Mouse (Mus musculus) kidney, embryonic 16.5 days (tissue): ENCODE results near the gene Hormad1. TPM values are rescaled to one million over a fixed set of nuclear protein-coding genes. Genes with fewer than 3 reads are reported as not detected.

Experiments used
- ATAC-seq: fragments of 200-750 bp; cut with Nextera tagmentation; 2 replicates; pipeline ENCODE4 v1.8.0; 2017; ENCODE audit warnings: moderate TSS enrichment; ENCODE audit not compliant: low FRiP score, low TSS enrichment
- H3K27ac ChIP-seq: fragments of 300-500 bp; sonication (generic); 2 replicates; pipeline ENCODE4 v1.5.1; 2014; ENCODE audit warnings: low read length
- H3K27me3 ChIP-seq: fragments of 300-500 bp; sonication (generic); 2 replicates; pipeline ENCODE4 v1.6.1; 2014; ENCODE audit warnings: low read length, control low read depth, mixed read lengths; ENCODE audit not compliant: insufficient read depth
- H3K36me3 ChIP-seq: fragments of 300-500 bp; sonication (generic); 2 replicates; pipeline ENCODE4 v1.6.1; 2014; ENCODE audit warnings: low read length, control low read depth, mixed read lengths; ENCODE audit not compliant: insufficient read depth
- H3K4me1 ChIP-seq: fragments of 300-500 bp; sonication (generic); 2 replicates; pipeline ENCODE4 v1.6.1; 2014; ENCODE audit warnings: low read length, control low read depth, mixed read lengths; ENCODE audit not compliant: insufficient read depth
- H3K4me2 ChIP-seq: fragments of 300-500 bp; sonication (generic); replicated peaks from 2 replicates; pipeline ENCODE4 v1.6.1; 2014; ENCODE audit warnings: low read depth, low read length
- H3K4me3 ChIP-seq: fragments of 300-500 bp; sonication (generic); 2 replicates; pipeline ENCODE4 v1.5.1; 2014; ENCODE audit warnings: mild to moderate bottlenecking, low read length
- H3K9ac ChIP-seq: fragments of 300-500 bp; sonication (generic); replicated peaks from 2 replicates; pipeline ENCODE4 v1.6.1; 2014; ENCODE audit warnings: low read length
- H3K9me3 ChIP-seq: fragments of 300-500 bp; sonication (generic); 2 replicates; pipeline ENCODE4 v1.6.1; 2016; ENCODE audit warnings: low read length, control low read depth
- WGBS: fragments of 180-500 bp; shearing (Covaris S2); extraction: QIAGEN DNeasy Blood & Tissue Kit; methylation state at CpG from one replicate; pipeline ENCODE4 v1.1.7; 2014; 5-methylcytosine and 5-hydroxymethylcytosine counted together
- polyA plus RNA-seq: library from polyadenylated mRNA; unstranded; fragments of >200 nt; fragmentation: Nextera tagmentation; extraction: Ambion mirVana; gene quantifications from 2 replicates; pipeline ENCODE4 v1.2.1, GENCODE M21; 2015

Hormad1 gene
- 0.17 TPM in 1 of 2 replicates, not detected in the other for polyA plus RNA-seq

GRCm38 (mm10) chr3:95559437-95559836 lies at the start of gene Hormad1:
TSS of gene Hormad1 (plus strand) at chr3:95559677.
- no peaks in the 10 kb centered on the region for H3K36me3 ChIP-seq
- no peak within 1 kb of the TSS for H3K9ac ChIP-seq
- H3K27ac ChIP-seq: no peak within 1 kb of the TSS
- 93% methylated on average over 27 of the region's 27 CpGs for WGBS
- no peaks in the 10 kb centered on the region for H3K4me1 ChIP-seq
- H3K27me3 ChIP-seq: no peaks in the 10 kb centered on the region
- H3K9me3 ChIP-seq: no peaks in the 10 kb centered on the region
- H3K4me3 ChIP-seq: no peak within 1 kb of the TSS
- ATAC-seq: no peak
- H3K4me2 ChIP-seq: no peak within 1 kb of the TSS

- H3K9ac ChIP-seq: no peak overlapping the region
- H3K36me3 ChIP-seq: 0 out of 2 replicates have a peak, but pooled peaks cover 6% of the 10 kb centered on the region
- no peaks in the 10 kb centered on the region for H3K9me3 ChIP-seq
- H3K27ac ChIP-seq: no peak overlapping the region
- H3K4me3 ChIP-seq: no peak overlapping the region
- no peaks in the 10 kb centered on the region for H3K4me1 ChIP-seq
- ATAC-seq: no peak
- WGBS: 71% methylated on average over 9 of the region's 9 CpGs
- no peaks in the 10 kb centered on the region for H3K27me3 ChIP-seq
- H3K4me2 ChIP-seq: no peak overlapping the region
Observed at GRCm38 (mm10) chr3:95511611-95512180, 47.8 kb upstream of the Hormad1 start.

DNA sequence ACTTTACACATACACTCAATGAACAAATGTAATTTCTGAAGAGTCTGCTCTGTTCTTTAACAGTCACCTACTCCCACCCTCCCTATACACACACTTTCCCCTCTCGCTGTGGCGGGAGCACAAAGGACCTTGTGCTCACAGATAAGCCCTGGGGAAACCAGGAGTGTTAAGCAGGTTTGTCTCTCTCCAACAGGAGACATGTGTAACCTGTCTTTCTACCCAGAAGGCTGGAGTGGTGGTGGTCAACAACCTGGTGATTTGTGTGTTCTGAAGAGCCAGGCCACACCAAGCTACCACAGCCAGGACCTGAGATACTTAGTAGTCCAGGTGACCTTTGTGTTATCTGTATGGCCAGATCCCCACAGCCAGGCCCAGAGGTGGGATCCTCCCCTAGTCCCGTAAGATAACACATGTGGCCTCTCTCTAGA lies 42.8 kb upstream of the Hormad1 start:
- Histone ChIP-seq H3K4me1 (no peaks in the 10 kb centered on the region), H3K4me2 (no peak overlapping the region), H3K4me3 (no peak overlapping the region), H3K27ac (no peak overlapping the region), H3K27me3 (no peaks in the 10 kb centered on the region), H3K36me3 (no peaks in the 10 kb centered on the region), H3K9me3 (no peaks in the 10 kb centered on the region), H3K9ac (no peak overlapping the region)
- 88% methylated on average over 3 of the region's 3 CpGs for WGBS
- ATAC-seq: no peak

DNA sequence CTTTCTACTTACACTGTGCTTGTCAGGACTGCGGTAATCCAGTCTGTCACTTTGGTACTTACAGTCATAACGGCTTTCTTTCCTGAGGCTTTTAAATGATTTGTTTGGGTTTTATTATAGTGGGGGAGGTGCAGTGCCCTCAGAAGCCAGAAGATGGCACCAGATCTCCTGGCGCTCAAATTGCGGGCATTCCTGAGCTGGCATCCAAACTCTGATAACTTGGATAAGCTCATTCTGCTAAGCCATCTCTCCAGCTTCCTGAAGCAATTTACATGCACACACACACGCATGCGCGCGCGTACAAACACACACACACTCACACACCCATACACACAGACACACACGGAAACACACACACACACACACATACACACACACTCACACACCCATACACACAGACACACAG lies 42.0 kb upstream of the Hormad1 start:
- Histone ChIP-seq H3K36me3 (no peaks in the 10 kb centered on the region), H3K4me1 (no peaks in the 10 kb centered on the region), H3K9me3 (no peaks in the 10 kb centered on the region), H3K9ac (no peak overlapping the region), H3K27ac (no peak overlapping the region), H3K27me3 (no peaks in the 10 kb centered on the region), H3K4me3 (no peak overlapping the region), H3K4me2 (no peak overlapping the region)
- peak; percentile 46 for ATAC-seq
- WGBS: 23% methylated on average over 10 of the region's 10 CpGs

DNA sequence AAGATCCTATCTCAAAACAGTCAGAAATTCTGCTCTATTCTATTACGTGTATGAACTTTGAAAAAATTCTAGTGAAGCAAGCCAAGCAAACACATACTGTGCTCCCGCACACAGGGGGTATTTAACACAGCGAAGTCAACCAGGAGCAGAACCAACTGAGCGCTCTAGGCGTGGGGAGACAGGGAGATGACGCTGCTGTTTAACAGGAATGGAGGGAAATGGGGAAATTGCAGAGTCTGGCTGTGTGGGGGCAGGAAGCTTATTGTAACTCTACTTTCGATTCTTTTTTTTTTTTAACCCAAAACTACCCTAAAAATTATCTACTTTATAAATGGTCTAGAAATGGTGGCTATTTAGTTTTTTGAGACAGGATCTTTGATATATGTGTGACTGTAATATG lies 40.6 kb upstream of the Hormad1 start:
- Histone ChIP-seq H3K9ac (no peak overlapping the region), H3K27ac (no peak overlapping the region), H3K4me1 (no peaks in the 10 kb centered on the region), H3K36me3 (no peaks in the 10 kb centered on the region), H3K27me3 (no peaks in the 10 kb centered on the region), H3K9me3 (no peaks in the 10 kb centered on the region), H3K4me3 (no peak overlapping the region), H3K4me2 (no peak overlapping the region)
- 82% methylated on average over 7 of the region's 7 CpGs for WGBS
- ATAC-seq: no peak

DNA sequence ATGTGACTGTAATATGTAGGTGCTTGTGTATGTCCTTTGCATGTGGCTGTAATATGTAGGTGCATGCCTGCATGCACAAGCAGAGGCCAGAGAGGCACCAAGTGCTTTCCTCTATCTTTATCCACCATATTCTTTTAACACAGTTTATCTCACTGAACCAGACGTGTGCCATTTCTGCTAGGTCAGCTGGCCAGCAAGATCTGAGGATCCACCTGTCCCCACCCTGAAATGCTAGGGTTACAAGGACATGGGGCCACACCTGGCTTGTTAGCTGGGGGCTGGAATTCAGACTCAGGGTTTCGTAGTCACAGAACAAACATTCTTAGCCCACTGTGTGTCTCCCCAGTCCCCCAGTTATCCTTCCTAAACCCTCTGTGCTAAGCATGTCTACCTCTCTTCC lies 40.2 kb upstream of the Hormad1 start:
- Histone ChIP-seq H3K4me2 (no peak overlapping the region), H3K4me1 (no peaks in the 10 kb centered on the region), H3K9me3 (no peaks in the 10 kb centered on the region), H3K36me3 (no peaks in the 10 kb centered on the region), H3K27me3 (no peaks in the 10 kb centered on the region), H3K27ac (no peak overlapping the region), H3K9ac (no peak overlapping the region), H3K4me3 (no peak overlapping the region)
- WGBS: 82% methylated on average over 2 of the region's 2 CpGs
- ATAC-seq: no peak

GRCm38 (mm10) chr3:95520100-95520499 lies 39.4 kb upstream of the Hormad1 start:
- no peaks in the 10 kb centered on the region for H3K9me3 ChIP-seq
- WGBS: 85% methylated on average over 3 of the region's 3 CpGs
- no peak overlapping the region for H3K27ac ChIP-seq
- H3K4me1 ChIP-seq: no peaks in the 10 kb centered on the region
- no peak overlapping the region for H3K4me3 ChIP-seq
- no peak overlapping the region for H3K9ac ChIP-seq
- no peaks in the 10 kb centered on the region for H3K27me3 ChIP-seq
- H3K4me2 ChIP-seq: no peak overlapping the region
- no peaks in the 10 kb centered on the region for H3K36me3 ChIP-seq
- ATAC-seq: no peak

- ATAC-seq: no peak
- no peaks in the 10 kb centered on the region for H3K36me3 ChIP-seq
- no peak overlapping the region for H3K27ac ChIP-seq
- H3K9ac ChIP-seq: no peak overlapping the region
- H3K9me3 ChIP-seq: no peaks in the 10 kb centered on the region
- no peak overlapping the region for H3K4me3 ChIP-seq
- H3K27me3 ChIP-seq: no peaks in the 10 kb centered on the region
- WGBS: 86% methylated on average over 10 of the region's 10 CpGs
- no peaks in the 10 kb centered on the region for H3K4me1 ChIP-seq
- no peak overlapping the region for H3K4me2 ChIP-seq
Observed at GRCm38 (mm10) chr3:95521168-95521567, 38.3 kb upstream of the Hormad1 start.

GRCm38 (mm10) chr3:95523662-95524061 lies 35.8 kb upstream of the Hormad1 start:
- ATAC-seq: no peak
- no peak overlapping the region for H3K9ac ChIP-seq
- H3K27ac ChIP-seq: no peak overlapping the region
- no peak overlapping the region for H3K4me2 ChIP-seq
- no peaks in the 10 kb centered on the region for H3K27me3 ChIP-seq
- no peaks in the 10 kb centered on the region for H3K4me1 ChIP-seq
- no peak overlapping the region for H3K4me3 ChIP-seq
- no peaks in the 10 kb centered on the region for H3K36me3 ChIP-seq
- no peaks in the 10 kb centered on the region for H3K9me3 ChIP-seq
- 51% methylated on average over 3 of the region's 3 CpGs for WGBS

DNA sequence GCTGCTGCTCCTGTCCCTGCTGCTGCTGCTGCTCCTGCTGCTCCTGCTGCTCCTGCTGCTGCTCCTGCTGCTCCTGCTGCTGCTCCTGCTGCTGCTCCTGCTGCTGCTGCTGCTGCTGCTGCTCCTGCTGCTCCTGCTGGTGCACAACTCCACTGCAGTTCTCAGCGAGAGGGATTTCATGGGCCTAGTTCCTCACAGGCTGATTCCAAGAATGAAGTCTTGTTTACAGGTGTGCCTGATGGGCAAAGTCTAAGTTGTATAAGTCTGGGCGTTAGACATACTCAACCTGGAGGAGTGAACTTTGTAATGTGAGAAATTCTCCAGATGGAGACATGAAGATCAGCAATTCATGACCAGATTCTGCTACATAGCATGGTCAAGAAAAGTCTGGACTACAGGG lies 34.8 kb upstream of the Hormad1 start:
- 61% methylated on average over 2 of the region's 2 CpGs for WGBS
- no peaks in the 10 kb centered on the region for H3K36me3 ChIP-seq
- H3K9ac ChIP-seq: no peak overlapping the region
- no peak for ATAC-seq
- H3K27me3 ChIP-seq: no peaks in the 10 kb centered on the region
- no peaks in the 10 kb centered on the region for H3K9me3 ChIP-seq
- H3K27ac ChIP-seq: no peak overlapping the region
- no peak overlapping the region for H3K4me2 ChIP-seq
- no peak overlapping the region for H3K4me3 ChIP-seq
- no peaks in the 10 kb centered on the region for H3K4me1 ChIP-seq
